Mouse (Mus musculus) kidney, adult 18-20 months (tissue): Measurements from ENCODE around the gene Rnf34.
A peak's percentile ranks its signal among the peaks of the same experiment; 100 is the strongest.

Experiments used
- DNase-seq: peaks from one replicate; pipeline ENCODE4 v3.0.0; 2021

Rnf34 gene

DNA sequence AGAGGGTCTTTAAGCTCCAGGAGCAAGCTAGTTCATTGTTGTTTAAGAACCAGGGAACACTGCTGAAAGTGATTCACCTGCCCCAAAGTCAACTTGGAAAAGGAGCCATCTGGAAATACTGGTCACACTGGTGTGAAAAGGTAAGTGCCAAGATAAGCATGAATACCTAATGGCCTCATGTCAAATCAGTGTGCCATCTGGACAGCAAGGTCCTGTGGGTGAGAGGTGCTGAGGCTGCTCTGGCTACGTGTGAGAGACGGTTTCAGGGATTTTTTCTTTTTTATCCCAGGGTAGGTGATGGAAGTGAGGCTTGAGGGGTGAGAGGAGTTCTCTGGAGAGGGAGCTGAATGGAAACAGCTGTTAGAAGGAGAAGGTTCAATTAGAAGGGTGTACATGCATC is 23.7 kb downstream of the Rnf34 start:
- DNase-seq, result no peak

DNA sequence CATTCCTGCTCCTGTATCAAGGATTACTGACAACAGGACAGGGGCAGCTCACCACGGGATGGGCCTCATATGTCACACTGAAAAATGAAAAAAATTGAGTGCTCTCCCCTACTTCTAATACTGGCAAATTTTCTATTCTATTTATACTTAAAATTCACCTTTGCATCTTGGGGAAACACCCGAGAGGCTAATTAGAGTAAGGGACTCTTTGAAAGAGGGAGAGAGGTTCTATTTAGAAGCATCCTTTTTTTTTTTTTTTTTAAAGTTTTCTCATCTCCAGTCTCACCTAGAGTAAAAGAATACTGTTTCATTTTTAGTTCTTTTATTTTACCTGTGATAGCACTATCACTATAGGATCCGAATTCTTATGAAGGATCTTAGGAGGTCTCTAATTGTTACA is 24.5 kb downstream of the Rnf34 start:
- no peak for DNase-seq

DNA sequence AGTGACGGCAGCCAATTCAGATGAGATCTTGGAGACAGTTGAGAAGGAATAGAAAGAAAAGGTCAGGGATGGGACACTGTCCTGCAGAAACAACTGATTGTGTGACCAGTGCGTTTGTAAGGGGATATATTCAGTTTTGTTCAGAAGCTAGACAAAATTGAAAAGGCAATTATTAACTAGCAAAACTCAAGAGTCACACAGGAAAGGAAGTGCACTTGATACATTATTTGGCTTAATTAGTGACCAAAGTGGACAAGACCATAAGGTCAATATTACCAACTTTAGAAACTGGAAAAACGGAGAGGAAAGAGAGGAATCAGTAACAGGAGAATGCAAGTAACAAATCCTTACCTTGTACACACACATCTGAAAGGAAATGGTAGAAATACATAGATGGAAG is 26.8 kb downstream of the Rnf34 start:
- no peak for DNase-seq

DNA sequence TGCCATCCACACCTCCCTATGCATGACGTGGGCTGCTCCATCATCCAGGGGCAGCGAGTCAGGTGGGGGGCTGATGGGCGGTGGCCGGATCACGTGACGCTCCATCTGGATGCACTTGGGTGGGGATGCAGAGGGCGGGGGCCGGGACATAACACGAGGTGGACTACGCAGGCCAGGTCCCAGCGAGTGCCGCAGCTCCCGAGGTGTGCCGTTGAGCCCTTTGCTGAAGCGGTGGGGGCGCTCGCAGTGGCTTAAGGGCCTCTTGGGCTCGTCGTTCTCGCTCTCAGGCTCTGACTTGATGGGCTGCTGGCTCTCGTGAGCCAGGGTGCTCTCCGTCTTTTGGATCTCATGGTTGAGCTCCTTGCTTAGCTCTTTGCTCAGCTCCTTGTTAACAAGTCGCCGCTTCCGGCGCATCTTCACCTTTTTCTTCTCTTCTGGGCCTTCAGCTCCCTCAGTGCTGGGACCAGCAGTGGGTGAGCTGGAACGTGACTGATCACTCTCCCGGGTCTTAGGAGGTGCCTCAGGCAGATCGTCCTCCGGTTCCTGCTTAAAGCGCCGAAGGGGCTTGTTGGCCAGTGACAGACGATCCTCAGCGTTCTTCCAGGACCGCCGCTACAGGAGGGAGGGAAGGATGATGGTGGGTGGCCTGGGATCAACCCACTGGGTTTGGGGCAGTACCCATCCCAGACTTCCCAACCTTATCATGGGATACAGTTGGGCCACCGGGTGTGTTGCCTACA is 30.6 kb downstream of the Rnf34 start:
- no peak for DNase-seq

DNA sequence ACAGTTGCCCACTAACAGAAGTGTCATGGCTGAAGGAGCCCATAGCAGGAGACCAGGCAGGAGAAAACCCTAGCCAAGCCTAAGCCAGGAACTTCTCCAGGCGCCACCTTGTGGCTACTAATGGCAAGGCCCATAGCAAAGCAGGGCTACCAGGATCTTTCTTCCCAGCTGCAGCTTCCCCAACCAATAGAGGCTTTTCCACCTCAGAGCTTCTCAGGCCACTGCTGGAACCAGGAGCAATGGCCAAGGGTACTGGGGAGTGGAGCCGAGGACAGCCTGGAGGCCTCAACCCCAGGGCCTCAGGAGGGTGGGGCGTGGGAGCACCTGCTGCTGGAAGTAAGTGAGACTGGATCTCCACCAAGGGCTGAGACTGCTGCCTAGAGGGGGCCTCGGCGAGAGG is 31.5 kb downstream of the Rnf34 start:
- peak; percentile 81 for DNase-seq

DNA sequence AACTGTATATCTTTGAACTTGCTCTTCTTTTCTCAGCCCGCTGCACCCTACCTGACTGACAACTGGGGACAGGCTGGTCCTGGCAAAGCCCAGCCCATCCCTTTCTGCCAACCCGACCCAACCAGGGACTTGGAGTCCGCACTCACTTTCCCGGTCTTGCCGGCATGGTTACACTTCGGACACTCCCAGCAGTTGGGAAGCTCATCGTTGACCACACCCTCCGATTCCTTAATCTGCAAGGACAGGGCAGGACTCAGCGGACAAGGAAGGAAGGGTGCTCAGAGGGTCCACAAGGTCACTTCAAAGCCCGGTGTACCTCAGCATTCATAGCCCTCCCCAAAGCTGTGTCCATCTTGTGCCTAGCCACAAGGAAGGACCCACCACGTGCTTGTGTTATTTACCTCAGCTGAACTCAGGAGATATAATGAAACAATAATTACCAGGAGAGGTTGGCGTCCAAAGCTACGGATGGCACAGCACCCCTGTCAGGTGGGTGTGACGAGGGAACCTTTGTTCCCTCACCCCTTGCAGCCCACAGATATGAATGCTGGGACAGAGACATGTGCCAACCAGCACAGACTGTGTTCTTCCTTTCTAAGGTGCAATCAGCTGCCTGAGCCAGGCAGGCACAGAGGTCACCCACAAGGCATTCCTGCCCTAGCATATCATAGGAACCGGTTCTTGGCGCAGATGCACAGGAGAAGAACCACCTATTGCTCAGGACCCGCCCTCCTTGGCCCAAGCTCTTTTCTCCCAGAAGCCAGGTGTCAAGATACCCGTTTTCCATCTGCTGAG is 32.6 kb downstream of the Rnf34 start:
- peak; percentile 41 for DNase-seq

DNA sequence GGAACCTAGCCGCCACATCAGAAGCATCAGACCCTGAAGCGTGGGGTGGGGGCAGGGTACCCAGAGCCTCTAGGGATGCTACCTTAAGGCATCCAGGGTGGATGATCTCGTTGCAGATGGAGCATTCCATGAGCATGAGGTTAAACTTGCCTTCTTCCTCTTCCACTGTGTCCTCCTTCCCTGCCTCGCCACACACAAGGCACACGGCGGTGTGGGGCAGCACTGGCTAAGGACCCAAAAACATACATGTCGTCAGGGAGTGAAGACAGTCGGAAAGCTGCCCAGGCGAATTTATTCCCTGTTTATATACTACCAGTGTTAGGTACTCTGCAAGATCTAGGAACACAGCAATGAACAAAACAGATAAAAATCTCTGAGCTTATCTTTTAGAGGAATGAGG is 33.4 kb downstream of the Rnf34 start:
- no peak for DNase-seq

DNA sequence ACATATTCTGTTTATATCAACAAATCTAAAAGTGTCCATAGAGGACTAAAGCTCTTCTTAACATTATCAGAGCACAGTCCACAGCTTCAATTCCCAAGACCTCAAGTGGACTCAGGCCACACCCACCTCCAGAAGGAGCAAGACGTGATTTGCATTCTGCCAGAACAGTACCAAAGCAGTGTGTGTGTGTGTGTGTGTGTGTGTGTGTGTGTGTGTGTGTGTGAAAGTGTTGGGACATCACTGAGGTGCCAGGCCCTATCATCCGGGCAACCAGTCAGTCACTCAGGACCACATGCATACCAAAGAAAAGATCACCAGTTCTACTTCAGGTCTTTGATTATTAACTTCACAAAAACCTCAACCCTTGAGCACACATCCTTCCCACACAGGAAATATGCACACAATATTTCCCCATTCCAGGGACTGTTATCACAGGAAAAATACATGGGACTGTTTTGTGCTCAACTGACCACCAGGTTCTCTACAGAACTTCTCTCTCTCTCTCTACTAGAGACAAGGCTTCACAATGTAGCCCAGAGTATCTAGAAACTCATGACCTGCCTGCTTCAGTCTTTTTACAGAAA is 33.9 kb downstream of the Rnf34 start:
- no peak for DNase-seq

DNA sequence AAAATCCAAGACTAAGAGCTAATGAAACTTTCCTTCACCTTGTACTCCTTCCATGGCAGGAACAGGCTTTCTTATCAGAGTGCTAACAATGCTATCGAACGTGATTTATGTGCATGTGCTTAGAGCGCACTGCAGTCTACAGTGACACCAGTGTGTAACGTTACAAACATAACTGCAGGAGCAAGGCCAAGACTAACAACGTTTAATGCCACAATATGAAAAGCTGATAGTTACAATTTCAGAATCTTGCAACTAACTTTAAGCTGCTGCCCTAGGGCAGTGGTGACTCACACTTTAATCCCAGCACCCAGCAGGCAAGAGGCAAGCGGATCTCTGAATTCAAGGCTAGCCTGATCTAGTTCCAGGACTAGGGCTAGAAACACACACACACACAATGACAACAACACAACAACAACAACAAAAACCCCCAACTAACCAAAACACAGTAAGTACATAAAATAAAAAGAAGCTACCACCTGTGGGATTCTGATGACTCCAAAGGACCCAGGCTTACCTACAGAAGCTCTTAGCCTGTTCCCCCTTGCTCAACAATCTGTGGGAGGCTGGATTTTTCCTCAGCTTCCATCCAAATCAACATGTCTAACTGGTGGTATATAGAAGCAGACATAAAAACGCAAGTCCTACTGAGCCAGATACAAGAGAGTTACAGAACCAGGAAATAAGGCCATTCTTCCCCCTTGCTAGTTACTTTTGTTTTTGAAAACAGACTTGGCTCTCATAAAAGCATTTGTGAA is 34.9 kb downstream of the Rnf34 start:
- DNase-seq, result no peak

DNA sequence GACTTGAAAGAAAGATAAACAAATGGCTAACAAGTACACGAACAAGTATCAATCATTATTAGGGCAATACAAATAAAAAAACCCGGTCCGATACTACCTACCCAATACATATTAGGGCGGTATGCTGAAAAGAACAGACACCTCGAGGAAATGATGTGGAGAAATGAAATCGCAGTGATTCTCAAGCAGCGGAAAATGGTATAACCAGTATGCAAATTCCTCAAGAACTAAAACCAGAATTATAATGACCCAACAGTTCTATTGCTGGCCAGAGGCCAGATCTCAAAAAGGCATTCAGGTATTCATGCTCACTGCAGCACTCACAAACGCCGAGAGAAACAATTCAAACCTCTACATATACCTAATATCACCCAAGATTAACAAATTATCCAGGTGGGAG is 37.2 kb downstream of the Rnf34 start:
- no peak for DNase-seq

DNA sequence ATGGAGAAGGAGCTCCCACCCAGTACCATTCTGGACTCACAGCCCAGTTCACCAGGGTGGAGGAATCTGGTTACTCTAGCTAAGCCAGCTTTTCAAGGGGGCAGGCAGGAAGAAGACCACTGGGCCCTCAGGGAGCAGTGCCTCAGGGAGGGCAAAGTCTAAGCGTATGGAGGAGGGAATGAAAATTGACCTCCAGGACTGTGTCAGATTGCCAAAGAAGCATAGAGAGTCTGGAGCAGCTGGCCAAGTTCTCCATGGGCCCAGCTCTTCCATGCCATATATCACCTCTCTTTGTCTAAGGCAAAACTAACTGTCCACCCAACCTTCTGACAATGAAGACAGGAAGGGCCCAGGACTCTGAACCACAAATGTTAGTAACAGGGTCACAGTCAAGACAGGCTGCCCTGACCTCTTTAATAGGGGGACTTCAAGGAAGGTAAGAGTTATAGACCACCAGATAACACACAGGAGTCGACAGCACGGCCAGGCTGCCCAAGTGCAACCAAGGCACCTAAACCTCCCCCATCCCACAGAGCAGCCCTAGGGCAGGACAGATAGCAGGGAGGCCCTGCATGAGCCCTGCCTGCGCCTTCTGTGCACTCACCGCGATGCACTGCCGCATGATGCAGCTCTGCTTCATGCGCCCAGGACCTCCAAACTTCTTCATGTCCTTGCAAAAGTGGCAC is 38.2 kb downstream of the Rnf34 start:
- DNase-seq, result no peak

DNA sequence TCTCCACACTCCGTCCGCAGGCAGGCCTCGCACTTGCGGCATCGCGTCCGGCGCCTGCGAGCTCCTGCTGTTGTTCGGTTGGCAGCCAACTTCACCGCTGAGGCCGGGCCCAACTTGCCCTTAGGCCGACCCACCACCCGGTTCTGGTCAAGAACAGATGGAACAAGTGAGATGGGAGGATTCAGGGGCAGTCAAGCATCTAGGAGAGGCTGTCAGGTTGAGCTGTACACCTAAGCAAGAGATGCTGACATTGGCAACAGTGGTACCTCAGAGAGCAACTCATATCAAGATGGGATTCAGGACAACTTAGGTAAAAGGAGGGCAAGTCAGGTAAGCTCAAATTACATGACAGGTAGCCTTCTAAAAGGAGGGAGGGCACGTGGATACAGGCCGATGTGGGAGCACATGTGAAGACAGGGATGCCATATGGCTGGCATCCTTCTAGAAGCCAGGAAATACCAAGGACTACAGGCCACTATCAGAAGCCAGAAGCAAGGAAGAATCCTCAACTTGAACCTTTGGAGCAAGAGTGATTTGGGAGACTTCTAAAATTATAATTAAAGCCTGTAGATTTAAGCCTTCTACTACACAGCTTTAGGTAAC is 38.9 kb downstream of the Rnf34 start:
- no peak for DNase-seq

DNA sequence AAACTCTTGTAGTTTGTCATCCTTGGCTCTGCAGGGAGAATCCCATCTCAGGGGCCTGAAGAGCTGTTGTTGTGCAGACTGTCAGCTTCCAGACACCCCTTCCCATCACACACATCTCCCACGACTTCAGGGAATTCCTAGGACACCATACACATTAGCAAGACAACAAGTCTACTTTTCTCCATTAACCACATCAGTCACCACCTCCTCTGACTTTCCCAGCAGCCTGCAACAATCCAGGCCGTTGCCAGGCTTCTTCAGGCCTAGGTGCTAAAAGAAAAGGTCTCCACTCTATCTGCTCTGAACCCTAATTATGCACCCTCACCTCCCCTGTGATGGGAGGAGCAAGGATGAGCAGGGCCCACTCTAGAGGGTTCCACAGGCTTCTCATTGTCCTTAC is 40.5 kb downstream of the Rnf34 start:
- DNase-seq, result no peak

DNA sequence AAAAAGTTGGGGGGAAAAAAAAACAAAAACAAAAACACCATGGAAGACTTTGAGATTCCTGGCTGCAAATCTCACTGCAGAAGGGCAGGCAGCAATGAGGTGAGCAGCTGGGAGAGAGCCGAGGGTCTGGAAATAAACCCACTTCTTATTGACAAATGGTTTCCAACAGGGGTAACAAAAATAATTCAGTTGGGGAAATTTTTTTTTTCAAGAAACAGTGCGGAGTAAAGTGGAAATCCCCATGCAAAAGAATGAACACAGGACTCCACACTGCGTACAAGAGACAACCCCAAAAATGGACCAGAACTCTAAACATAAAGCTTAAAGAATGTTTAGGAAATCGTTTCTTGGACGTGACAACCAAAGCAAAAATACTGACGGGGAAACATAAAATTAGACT is 43.4 kb downstream of the Rnf34 start:
- no peak for DNase-seq

DNA sequence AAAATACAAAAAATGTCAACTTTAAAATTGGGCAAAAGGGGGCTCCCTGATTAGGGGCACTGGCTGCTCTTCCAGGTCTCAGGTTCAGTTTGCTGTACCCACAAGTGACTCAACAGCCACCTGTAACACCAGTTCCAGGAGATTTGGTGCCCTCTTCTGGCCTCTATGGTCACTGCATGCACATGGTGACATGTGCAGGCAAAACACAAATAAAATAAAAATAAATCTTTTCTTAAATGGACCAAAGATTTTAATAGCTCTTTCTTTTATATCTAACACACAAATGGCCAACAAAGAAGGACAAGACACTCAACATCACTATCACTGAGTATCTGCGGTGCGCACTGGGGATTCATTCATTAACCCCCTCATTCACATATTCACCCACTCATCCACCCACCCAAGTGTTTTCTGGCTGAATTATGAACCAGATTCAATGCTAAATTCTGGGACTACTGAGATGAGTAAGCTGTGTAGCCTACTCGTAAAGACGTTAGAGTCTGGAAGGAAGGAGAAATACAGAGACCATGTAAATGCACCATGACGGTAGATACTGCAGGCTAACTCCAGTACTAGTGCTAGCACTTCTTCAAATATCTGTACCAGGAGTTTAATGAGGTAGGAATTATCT is 44.3 kb downstream of the Rnf34 start:
- DNase-seq, result peak; percentile 71

DNA sequence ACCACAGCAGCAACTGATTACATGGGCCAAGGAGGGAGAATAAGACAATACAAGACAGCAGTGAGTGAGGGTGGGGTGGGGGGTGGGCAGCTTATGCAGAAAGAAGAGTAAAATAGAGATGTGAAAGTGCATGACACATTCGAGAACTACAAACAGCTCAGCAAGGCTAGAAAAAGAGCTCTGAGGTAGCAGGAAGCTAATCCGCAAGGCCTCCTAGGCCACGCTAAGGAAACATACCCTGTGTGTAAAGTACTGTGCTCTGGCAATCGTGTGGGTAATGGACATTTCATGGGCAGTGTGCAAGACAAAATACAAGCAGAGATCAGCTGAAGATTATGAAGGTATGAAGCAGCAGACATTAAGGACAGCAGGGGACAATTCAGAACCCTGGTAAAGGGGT is 45.0 kb downstream of the Rnf34 start:
- DNase-seq, result no peak

DNA sequence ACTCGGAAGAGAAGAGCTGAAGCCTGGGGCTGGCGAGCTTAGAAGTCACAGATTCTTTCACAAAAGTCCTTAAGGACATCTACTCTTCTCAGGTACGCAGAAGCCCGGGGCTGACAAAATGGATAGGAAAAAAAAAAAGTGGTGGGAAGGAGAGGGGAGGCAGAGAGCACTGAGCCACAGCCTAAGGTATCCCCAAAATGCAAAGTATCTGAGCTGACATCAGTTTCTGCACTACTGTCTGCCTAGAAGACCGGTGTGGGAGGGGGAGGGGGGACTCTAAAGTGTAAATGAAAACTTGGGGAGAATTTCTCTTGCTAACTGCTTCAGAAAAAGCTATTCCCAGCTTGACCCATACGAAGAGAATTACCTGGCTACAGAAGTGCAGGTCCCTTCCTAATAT is 48.3 kb downstream of the Rnf34 start:
- DNase-seq, result no peak

DNA sequence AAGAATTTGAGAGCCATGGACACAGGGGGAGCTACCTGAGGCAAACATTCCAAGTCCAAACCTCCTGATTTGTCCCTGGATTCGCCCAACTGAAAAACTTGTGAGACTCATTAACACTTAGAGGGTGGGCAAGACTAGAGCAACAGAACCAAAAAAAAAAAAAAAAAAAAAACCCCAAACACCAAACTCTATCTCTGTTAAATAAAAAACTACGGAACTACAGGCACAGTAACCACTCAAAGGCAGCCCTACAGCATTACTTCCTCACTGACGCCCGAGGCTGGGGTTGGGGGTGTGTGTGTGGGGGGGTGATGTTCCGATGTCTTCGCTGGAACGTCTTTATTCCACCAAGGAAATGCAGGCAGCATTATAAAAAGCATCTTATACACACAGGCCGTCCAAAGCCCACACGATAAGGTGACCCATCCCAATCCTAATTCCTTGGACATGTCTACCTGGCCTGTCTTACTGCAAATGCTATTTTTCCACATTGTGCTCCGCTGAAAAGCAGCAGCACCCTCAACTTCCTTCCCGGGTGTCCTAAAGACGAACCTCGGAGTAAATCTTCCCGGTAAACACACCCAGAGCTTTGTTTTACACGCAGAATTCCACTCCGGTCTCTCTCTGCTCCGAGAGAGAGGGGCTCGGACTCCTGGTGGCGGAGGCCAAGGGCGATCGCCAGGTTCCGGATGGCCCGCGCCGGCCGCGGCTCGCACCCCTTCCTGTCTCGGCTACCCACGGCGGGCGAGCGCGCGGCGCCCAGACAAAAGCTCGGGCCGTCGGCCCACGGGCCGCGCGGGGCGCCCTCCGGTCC is 49.3 kb downstream of the Rnf34 start:
- peak; percentile 40 for DNase-seq

DNA sequence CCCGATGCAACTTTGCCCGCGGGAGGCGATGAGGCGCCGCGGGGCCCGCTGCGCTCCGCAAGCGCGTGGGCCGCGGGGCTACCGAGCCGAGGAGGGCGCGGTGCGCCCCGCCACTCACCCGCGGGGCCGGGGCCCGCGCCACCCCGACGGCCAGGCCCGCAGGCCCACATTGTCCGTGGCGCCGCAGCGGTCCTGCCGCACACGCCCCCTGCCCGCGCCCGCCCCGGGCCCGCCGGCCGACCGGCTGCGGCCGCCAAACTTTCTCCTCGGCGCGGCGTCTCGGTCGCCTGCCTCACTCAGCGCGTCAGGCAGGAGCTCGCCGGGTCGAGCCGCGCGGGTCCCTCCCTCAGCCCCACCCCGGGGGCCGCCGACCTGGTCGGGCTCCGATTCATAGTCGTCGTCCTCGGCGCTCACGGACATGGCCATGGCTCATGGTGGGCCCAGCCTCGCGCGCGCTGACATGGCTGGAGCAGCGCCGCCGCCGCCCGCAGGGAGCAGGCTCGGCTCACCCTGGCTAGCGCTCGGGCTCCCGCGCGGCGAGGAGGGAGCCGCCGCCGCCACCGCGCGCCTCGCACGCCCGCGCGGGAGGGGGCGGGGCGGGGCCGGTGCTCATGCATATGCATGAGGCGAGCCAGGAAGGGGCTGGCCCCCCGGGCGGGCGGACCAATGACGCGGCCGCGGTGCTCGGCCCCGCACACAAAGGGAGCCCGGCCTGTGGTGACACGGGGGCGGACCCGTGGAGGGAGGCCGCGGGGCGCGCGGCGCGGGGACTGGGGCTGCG is 50.1 kb downstream of the Rnf34 start:
- peak; percentile 90 for DNase-seq

DNA sequence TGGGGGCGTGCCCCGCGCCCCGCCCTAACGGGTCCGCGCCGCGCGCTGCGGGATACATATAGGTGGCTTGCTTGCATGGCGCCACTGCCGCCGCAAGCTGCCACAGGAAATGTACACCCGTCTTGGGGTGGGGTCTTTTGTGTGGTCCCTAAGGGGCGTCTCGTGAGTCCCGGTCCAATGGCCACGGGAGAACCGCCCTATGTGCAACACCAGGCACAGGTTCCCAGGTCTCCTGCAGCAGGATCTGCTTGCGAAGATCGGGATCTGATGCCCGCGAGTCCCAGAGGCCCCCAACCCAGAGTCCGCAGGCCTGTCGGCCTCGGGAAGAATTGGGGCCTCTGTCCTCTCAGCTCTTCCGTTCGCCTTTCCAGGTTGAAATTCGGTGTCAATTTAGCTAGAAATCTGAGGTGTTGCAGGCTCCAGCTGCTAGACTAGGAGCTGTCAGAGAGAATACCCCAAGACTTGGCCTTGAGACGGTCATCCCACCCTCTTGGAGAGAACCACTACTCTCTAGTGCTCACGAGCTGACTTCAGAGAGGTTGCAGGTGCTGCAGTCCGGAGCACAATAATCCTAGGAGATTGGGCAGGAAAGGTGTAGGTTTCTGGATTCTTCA is 50.8 kb downstream of the Rnf34 start:
- DNase-seq, result no peak
